Mouse (Mus musculus): ENCODE measurements around the gene Wdpcp. TPM values are rescaled to one million over a fixed set of nuclear protein-coding genes. Genes with fewer than 3 reads are reported as not detected.

Wdpcp gene
- 8.3 and 8.5 TPM in 2 replicates for polyA plus RNA-seq (2012; rRNA removed; ENCODE audit: low replicate concordance)

DNA sequence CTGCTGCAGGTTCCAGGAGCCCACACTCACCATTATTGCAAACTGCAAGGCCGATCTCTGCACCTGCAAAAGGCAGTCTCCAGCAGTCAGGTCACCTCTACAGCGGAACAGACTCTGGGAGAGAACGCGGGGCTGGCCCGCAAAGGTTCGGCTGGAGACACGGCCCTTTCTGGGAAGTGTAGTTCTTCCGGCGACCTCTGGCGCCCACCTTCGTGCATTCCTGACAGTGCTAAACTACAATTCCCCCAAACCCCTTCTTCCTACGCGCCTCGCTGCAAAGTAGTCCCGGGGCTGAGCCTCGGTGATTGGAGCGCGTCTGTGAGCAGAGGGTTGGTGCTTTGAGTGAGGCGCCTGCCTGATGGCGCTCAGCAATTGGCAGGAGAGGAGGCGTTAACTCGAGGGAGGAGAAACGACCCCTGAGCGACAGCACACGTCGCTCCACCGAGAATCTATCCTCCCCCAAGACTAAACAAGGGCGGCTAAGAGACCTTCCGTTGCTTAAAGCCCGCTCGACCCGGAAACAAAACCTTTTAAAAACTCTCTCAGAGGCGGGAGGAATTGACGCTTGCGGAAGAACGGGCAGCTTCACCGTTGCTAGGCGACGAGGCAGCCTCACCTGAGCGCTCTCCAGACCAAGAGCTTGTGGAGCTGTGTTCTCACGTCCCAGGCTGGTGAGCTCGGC, at the start of gene Wdpcp, which contains the start of gene Mdh1:
Gene Wdpcp, plus strand, starts transcription at position 536 of the 682 bp plus-strand sequence.
Gene Mdh1, minus strand, starts transcription at position 668 of the 682 bp plus-strand sequence.

Other genes starting within 250 kb of the Wdpcp start
- gene Ugp2, start 201.0 kb upstream of the Wdpcp start, polyA plus RNA-seq (2012; rRNA removed; ENCODE audit: low replicate concordance), result 13.4 and 18.0 TPM in 2 replicates
- gene Mdh1, start 132 bp downstream of the Wdpcp start, polyA plus RNA-seq (2012; rRNA removed; ENCODE audit: low replicate concordance), result 240 and 397 TPM in 2 replicates

Measured in subcutaneous adipose tissue, adult 2 months (tissue).